In the genomic region with DNA sequence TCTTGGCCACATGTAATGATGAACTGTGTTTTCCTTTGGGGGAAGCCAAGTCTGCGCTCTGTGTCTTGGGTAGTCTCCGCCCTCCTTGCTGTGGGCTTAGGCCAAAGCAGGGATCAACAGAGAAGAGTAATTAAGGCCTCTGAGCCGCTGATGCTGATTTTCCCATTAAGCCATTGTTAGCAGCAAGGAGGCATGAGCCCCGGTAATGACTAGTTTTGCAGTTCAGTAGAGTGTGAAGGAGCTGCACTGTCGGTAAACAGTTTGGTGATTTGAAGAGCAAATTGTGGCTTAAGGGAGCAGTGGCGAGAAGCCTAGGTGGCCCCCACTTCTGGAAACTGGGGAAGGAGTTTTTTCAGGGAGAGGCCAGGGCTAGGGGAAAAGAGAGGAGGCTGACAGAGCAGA, we compare ENCODE assay signal across 12 mouse cellular contexts.
DNase-seq lines count a peak whose midpoint lies in the region; ATAC-seq lines count a peak whose summit lies in the region.
"Had no signal": no experiment of that assay in that cellular context is flagged by ENCODE, and none has a peak within 500 bp of the region (broad histone marks: within the 10 kb centered on the region; RNA-seq: fewer than 3 reads in every experiment).

No protein-coding gene starts in this region.

- 2% methylated on average over 6 of the region's 6 CpGs for WGBS in forebrain, embryonic 14.5 days
- 30% methylated on average over 6 of the region's 6 CpGs for WGBS in kidney, embryonic 15.5 days

- ATAC-seq in forebrain, embryonic 14.5 days = peak; percentile 82
- ATAC-seq in kidney, embryonic 15.5 days (replicated peaks; ENCODE audit: low FRiP score) = peak; percentile 68

- H3K9me3 ChIP-seq in forebrain, embryonic 14.5 days (replicated peaks; ENCODE audit: control insufficient read depth, low read length) = no peaks in the 10 kb centered on the region
- H3K9me3 ChIP-seq in kidney, embryonic 15.5 days (replicated peaks) = no peaks in the 10 kb centered on the region
- H3K9me3 ChIP-seq: limb, embryonic 15.5 days had no signal

- no peak overlapping the region for H3K4me2 ChIP-seq in forebrain, embryonic 14.5 days (ENCODE audit: low read length)
- no peak overlapping the region for H3K4me2 ChIP-seq in kidney, embryonic 15.5 days
- H3K4me2 ChIP-seq: heart, embryonic 11.5 days; limb, embryonic 15.5 days had no signal

- no peak overlapping the region for H3K4me3 ChIP-seq in forebrain, embryonic 14.5 days (ENCODE audit: low read depth, low read length)
- no peak overlapping the region for H3K4me3 ChIP-seq in kidney, embryonic 15.5 days (replicated peaks)
- H3K4me3 ChIP-seq: limb, embryonic 15.5 days had no signal

- H3K4me1 ChIP-seq in forebrain, embryonic 14.5 days (ENCODE audit: control insufficient read depth, insufficient read depth, low read length) = peaks cover 12% of the 10 kb centered on the region
- peaks cover 6% of the 10 kb centered on the region; the same call in 1 of the 2 replicates for H3K4me1 ChIP-seq in kidney, embryonic 15.5 days
- H3K4me1 ChIP-seq: limb, embryonic 15.5 days had no signal

- no peaks in the 10 kb centered on the region for H3K36me3 ChIP-seq in forebrain, embryonic 14.5 days (ENCODE audit: control insufficient read depth, insufficient read depth, low read length)
- no peaks in the 10 kb centered on the region for H3K36me3 ChIP-seq in kidney, embryonic 15.5 days
- H3K36me3 ChIP-seq: limb, embryonic 15.5 days had no signal

- H3K9ac ChIP-seq in forebrain, embryonic 14.5 days (ENCODE audit: low read length) = no peak overlapping the region
- H3K9ac ChIP-seq in kidney, embryonic 15.5 days = no peak overlapping the region
- H3K9ac ChIP-seq: limb, embryonic 15.5 days had no signal

- H3K27ac ChIP-seq in forebrain, embryonic 14.5 days (ENCODE audit: low read depth, low read length) = no peak overlapping the region
- peak overlapping the region; percentile 81 for H3K27ac ChIP-seq in kidney, embryonic 15.5 days
- H3K27ac ChIP-seq: limb, embryonic 15.5 days had no signal

- peak; percentile 49 for DNase-seq in lung, postnatal 10 days
- DNase-seq in lung, postnatal 36 days = no peak
- DNase-seq in forebrain, embryonic 14.5 days (ENCODE audit: low spot score) = peak; percentile 87
- DNase-seq in retina, postnatal 1 day = peak; percentile 92
- DNase-seq in layer of hippocampus, adult 11-12 months (ENCODE audit: low spot score) = no peak
- no peak for DNase-seq in thymus, postnatal 4 days
- DNase-seq in urinary bladder, postnatal 14 days (ENCODE audit: low spot score) = no peak
- DNase-seq: cerebellum, postnatal 25 days; lung, postnatal 14 days had no signal

- no peaks in the 10 kb centered on the region for H3K27me3 ChIP-seq in forebrain, embryonic 14.5 days (replicated peaks; ENCODE audit: control insufficient read depth, insufficient read depth, low read length)
- no peaks in the 10 kb centered on the region for H3K27me3 ChIP-seq in kidney, embryonic 15.5 days
- H3K27me3 ChIP-seq: limb, embryonic 15.5 days had no signal

Comparison
In these comparisons a context has a peak if more than half of its experiments do, and no peak if none do; other contexts are left out.
1. DNase-seq: peak in lung, postnatal 10 days (single experiment), forebrain, embryonic 14.5 days (single experiment) and retina, postnatal 1 day (single experiment); none in lung, postnatal 36 days (single experiment), layer of hippocampus, adult 11-12 months (single experiment), thymus, postnatal 4 days (single experiment) and urinary bladder, postnatal 14 days (single experiment).